Mouse (Mus musculus): ENCODE data around the gene Tpp1.

The Tpp1 gene

DNA sequence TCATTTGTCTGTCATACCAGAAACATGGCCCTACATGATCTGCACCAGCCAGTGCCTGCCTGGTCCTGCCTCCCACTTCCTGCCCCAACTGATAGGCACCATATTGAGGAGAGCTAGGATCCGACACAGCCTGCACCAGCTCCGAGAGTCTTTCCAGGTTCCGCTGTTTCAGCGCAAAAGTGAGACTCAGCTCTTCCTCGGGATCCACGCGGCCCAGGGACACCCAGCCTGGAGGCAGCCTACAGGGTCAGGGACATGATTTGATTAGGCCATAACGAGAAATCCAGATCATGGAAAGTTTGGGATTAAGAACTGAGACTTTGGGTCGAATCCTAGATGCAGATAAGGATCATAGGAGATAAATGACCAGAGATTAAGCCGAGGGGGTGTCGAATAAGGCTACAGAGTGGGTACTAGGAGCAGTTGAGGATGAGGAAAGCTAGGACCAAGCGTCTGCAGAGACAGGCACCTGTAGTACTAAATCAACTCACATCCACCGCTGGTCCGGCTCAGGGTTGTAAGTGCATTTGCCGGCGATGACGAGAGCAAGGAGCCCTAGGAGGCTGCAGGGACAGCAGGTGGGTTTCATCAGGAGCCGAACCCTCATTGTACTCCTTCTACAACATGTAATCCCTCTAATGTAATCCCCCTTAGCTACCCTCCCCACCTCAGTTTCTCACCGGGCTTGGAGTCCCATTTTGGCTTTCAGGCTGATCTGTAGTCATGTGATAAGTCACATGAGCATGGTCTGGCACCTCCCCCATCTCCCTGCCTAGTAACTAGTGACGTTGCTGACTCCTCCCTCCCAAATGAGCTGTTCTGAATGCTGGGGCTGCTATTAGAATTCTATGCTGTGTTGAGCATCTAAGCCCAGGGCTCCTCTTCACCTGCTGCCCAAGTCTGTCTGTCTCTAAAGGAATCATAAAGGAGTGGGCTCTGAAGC is at the start of gene Tpp1:
Gene Tpp1 (minus strand): TSS at position 745 of the 943 bp plus-strand sequence.
- peak; percentile 87 to 93 for DNase-seq

DNA sequence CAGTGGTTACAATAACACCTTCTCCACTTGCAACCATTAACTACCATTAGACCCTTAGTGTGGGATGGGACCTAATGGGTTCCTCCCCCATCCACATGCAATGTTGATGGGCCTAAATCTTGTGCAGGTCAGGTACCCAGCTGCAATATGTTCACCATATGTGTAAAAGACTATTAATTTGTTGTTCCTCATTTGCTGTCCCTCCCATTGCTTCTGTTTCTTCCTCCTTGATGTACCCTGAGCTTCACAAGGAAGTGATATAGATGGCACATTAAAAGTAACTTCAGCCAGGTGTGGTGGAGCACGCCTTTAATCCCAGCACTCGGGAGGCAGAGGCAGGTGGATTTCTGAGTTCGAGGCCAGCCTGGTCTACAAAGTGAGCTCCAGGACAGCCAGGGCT is 44.9 kb upstream of the Tpp1 start:
- DNase-seq = no peak

DNA sequence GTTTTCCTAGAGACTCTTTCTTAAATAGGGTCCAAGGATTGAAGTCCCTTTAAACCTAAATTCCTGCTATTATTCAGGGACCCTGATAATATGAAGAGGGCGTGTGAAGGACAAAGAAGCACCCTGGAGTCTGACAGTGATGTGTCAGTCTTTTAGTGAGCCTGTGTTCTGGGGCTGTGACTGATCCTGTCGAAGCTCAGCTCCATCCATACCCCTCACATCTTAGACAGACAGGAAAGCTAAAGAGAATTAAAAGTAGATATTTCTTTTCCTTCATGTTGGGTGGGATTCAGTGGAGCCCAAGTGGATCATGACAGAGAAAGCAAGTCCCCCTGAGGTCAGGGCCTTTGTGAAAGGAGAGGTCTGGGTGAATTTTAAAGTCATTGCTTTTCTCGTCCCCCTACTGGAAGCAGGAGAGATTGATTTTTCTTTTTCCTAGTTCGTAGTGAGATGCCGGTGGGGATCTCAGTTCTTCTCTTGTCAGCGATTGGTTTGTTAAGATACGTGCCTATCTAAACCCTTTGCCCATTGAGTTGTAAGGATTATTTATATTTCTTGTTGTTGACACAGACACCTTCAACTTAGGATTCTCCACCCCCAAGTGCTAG is 43.8 kb upstream of the Tpp1 start:
- no peak for DNase-seq

DNA sequence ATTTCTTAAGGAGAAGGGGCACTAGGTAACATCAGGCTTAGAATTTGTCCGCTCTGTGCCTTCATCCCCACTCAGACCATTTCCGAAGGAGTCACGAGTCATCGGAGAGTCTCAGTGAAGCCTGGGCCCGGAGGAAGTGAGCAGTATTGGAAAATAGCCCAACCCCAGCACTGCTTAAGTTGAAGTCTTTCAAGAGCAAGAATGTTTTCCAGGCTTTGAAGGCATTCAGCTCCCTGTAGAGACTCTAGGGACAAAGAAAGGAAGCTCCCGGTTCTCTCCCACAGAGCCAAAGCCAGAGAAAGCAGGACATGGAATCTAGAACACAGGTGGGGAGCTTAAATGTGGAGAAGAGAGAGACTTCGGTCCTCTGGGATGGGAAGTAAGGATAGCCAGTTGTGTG is 41.7 kb upstream of the Tpp1 start:
- DNase-seq = no peak

DNA sequence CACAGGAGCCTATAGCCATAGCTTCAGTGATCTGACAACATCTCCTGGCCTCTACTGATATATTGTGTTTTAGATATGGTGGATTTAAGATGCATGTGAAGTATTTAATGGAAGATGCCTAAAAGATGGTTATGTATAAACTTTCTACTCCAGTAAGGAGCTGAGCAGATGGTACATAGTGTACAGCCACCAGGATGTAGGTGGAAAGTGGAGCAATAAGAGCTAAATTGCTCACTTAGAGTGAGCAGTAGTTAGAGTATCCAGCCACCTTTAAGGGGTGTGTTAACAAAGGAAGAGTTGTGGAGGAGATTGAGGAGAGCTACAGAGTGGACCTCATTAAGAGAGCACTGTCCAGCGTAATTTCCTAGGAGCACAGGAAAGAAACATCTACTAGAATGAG is 39.1 kb upstream of the Tpp1 start:
- no peak for DNase-seq

DNA sequence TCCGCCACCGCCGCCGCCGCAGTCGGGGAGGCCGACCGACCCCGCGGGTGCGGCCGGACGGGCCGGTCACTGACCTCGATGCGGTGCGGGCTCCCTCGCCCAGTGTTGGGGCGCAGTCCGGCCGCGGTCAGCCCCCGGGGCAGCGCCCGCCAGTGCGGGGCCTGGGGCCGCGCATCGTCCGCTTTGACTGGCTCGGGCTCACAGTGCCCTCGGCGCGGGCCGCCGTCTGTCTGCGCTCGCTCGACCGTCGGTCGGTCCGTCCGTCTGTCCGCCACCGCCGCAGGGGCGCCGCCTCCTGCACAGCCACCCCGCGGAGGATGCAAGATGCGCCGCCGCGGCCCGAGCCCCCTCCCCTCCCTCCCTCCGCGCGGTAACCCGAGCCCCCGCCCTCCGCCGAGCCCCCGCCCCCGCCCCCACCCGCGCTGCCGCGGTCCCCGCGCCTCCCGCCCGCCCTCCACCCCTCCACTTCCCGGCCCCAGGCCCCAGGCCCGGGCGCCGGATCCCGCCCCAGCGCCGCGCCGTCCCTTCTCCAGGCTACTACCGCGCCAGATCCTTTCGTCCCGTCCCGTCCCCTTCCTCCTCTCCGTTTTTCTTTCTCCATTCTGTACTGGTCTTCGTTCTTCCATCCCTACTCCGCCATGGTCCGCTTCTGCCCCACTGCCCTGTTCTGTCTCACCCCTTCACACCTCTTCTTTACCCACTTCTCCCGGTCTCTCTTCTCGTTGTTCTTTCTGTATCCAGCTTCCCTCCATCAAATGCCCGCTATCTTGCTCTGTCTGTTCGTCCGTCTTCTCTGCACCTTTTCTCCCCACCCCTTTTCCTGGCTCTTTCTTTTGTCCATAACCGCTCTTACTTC is 35.5 kb upstream of the Tpp1 start, which contains the start of gene Dchs1:
Gene Dchs1 (minus strand): TSS at position 370 of the 856 bp plus-strand sequence.
- DNase-seq = peak; percentile 69 to 74

DNA sequence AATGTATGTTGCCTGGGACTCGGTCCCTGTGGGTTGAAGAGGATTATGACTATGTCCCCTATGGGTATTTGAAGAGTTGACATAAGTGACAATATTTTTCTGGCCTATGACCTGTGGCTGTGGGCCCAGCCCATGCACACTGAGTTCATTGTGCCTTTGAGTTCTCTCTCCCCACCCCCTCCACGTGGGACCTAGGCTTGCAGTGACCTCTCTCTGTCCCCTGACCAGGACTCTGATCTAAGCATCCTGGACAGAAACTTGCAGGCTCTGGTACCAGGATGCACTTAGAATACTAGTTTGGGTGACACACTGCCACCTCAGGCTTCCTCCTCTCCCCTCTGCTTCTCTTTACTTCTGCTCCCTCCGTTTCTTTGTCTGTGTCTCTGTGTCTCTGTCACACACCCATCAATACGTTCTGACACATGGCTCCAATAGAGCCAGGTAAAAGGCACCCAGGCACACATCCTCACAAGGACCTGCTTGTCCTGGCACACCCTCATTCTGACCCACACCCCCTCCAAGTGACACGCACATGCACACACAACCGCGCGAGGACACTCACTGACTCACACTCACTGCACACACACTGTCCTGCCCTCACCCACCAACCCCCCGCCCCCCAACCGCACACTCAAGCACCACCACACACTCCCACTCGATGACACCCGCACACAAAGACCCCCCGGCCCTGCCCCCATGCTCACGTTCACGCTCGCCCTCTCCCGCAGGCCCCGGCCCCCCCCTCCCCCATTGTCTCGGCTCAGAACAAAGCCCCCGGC is 34.7 kb upstream of the Tpp1 start:
- DNase-seq = peak; percentile 26 to 41

DNA sequence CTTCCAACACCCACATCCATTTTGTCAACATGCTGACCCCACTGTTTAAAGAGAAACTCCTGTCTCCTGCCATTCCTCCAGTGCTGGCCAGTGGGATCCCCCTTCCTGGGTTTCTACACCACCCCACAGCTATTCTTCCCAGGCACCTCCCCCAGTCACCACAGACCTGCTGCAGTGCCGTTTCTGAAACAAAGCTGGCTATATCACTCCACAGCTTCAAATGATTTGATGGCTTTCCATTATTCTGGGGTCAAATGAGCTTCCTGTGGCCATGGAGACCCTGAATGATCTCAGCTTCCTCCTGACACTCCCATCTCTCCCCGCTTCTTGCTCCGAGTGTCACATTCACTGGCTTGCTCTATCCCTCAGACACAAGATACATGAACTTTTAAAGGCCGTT is 32.5 kb upstream of the Tpp1 start:
- DNase-seq = peak; percentile 31 to 61

DNA sequence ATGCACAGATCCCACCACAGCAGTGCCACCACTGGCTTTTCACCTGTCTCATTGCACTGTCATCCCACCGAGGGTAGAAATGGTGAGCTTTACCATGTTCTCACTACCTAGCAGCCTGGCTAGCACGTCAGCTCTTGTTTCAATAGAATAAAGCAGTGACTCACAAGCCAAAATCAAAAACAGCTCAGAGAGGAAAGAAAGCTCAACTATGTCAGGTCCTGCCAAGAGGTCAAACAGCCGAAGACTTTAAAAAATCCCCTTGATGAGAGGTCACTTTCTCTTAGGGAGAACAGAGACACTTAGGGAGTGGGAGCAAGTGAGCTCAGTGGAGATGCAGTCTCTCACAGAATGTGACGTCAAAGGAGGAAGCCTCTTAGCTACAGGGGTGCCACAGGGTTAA is 31.8 kb upstream of the Tpp1 start:
- DNase-seq = no peak

DNA sequence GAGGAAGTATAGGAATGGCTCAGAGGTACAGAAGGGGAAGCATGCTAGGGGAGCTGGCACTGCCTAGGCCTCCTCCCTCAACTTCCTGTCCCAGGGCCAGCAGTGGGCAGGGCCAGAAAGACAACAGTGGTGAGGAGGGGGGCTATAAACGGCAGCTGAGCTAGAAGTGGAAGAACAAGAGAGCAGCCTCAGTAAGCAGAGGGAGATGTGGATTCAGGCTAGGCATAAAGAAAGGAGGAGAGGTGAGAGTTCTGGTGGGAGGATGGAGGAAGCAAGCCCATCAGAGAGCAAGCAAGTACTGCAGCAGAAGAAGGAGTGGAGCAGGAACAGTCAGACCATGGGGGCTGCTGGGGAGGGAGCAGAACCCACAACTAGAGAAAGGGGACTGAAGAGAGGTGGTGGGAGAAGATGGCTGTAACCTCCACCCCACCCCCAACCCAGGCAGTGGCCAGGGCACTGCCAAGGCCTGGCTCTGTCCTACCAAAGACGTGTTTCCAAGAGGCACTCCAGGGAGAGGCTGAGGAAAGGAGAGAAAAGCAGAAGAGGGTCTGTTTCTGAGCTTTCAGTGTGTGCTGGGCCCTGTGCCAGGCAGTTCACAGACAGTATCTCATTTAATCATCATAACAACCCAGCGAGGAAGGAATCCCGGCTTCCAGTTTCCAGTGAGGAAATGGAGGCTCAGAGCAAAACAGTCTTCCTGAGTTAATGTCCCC is 26.7 kb upstream of the Tpp1 start:
- peak; percentile 68 to 77 for DNase-seq

DNA sequence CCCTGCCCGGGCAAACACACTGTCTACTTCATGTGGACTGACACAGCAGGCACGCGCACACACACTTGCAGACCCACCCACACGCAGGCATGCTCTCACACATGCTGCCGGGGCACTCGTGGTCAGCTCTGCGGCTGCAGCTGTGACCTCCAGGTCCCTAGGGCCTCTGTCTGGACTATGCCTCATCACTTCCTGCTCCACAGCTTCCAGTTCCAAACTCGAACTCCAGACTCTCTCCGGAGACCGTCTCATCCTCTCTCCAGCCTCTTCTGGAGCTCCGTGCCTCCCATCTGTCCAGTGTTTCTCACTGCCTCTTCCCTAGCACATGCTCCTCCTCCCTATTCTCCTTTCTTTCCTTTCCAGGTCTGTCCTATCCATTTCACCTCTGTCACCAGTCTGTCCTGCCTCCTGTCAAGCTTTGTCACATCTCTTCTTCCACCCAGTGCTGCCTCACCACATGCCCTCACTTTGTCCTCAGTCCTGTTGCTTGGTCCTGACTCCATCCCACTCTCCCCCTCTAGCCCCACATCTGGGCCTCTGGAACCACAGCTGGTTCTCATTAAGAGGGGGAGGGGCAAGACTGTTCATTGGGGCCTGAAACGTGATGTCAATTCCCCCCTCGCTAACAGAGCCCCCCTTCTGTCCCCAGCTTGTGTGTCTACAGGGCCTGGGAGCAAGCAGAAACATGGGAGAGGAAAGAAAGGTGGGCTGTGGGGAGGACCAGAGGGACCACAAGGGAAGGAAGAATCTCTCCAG is 25.9 kb upstream of the Tpp1 start:
- DNase-seq = peak; percentile 74 to 82

DNA sequence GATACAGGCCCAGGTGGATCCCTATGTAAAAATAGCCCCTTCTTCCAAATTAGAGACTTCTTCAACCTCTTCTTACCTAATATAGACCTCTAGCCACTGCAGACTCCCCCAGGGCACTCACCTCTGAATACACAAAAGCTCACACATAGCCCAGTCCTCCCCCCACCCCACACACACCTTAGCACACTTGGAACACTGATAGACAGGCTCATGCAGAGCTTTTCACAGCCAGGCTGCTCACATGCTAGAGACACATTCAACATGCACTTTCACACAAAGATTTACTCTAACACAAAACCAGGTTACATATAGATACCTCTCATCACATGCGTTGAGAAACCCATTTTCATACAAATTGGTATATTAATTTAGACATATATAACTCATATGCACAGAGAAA is 25.3 kb upstream of the Tpp1 start:
- no peak for DNase-seq

DNA sequence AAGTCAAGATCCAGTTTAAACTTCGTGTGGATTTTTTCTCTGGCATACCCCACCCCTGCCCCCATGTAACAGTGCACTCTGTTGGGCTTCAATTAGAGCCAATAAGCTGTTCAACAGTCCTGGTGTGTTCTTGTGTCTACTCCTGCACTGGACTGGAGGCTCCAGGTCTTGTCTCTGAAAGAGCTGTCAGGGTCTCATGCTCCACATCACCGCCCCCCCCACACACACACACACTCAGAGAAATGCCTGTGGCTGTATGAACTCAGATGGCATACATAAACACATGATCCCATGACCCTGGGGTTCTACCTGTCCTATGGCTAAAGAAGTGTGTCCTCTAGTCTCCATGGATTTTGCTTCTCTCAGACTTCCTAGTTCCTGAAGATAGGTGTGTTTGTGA is 24.0 kb upstream of the Tpp1 start:
- no peak for DNase-seq

DNA sequence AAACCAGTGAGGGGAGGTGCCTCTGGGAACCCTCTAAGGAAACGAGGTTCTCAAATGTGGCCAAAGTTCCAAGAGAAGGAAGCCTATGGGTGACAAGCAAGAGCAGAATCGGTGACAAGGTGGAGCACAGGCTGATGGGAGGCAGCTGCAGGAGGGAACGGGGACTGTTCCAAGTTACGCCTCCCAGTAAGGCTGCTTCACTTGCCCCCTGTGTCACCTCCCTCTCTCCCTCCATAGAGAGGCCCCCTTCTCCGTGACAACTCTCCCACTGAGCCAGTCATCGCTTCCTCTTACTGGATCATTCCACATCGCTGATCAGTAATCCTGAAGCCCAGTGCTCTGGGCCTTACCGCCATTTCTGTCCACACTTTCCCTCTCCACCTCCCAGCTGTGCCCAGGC is 22.6 kb upstream of the Tpp1 start:
- DNase-seq = peak; percentile 77 to 82

DNA sequence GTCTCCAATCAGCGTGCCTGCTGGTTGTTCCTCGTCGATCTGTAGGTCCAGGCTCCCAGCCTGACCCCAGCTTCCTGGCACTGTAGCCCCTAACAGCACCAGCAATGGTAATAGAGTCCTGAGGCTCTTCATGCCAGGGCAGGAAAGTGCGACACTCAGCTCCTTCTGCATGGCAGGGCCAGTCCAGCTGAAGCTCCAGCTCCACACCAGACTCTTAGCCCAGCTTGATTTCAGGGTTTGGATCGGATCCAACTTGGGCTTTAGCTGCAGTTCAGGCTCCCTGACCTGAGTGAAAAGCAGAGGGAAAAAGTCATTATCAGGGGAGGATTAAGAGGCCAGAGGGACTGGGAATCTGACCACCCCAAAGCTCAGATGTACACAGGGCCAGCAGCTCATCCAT is 21.0 kb upstream of the Tpp1 start:
- no peak for DNase-seq

DNA sequence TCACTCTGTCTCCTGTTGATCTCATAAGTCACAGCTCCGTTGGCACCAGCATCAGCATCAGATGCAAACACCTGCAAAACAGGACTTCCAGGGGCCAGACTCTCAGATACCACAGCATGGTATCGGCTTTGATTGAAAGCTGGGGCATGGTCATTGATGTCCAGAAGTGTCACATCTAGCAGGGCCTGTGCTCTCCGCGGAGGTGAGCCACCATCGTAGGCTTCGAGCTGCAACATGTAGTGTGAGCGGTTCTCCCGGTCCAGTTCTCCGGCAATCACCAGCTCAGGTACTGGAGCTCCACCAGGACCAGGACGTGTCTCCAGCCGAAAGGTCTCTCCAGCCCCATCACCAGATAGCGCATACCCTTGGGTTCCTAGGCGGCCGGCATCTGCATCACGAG is 20.3 kb upstream of the Tpp1 start:
- no peak for DNase-seq

DNA sequence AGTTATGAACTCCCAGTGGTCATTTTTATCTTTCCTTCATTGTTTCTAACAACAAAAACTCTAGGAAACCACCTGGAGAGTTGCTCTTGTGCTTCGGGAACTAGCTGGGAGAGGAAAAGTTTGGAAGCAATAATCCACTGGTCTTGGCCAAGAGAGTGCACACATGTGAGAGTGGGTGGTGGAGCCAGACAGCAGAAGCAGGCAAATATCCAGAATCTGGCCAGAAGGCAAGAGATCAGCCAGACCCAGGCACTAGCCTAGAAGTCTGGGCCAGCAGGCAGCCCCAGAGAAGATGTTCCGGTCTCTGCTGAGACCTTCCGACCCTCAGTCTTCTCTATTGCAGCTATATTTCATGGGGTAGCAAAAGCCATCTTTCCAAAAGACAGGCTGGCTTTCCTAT is 17.9 kb upstream of the Tpp1 start:
- no peak for DNase-seq

DNA sequence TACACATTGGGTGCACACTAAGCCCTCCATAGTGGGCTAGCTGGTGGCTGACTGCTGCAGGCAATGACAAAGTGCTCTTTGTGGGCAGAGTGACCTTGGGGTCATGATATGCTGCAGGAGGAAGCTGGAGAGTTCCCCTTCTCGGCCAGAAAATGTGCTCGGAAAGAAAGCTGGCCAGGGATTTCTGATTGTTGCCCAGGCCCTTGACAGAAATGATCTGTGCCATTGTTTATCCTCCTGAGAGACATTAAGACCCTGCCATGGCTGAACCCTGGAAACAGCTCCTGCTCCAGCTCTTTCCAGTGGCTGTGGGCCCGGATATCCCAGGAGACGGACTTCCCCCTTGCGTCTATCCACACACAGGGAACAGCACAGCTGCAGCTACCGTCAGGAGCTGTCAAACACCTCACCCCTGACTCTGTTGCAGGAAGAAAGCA is 15.7 kb upstream of the Tpp1 start:
- DNase-seq = peak in 1 of 2 experiments; percentile 58

DNA sequence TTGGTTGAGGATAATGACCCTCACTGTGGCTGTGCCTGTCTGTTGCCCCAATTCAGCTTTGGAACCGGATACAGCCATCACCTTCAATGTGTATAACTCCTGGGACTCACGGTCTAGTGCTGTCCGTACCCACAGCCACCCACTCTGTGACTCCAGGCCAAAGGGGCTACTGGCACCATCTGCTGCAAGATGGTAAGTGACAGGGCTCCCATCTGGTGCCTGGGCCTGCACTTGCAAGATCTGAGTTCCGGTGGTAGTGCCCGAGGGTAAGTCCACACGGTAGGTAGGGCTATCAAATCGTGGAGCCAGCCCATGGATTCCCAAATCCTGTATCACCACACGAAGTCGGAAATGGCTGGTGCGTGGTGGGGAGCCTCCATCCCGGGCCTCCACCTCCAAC is 12.3 kb upstream of the Tpp1 start:
- DNase-seq = no peak

DNA sequence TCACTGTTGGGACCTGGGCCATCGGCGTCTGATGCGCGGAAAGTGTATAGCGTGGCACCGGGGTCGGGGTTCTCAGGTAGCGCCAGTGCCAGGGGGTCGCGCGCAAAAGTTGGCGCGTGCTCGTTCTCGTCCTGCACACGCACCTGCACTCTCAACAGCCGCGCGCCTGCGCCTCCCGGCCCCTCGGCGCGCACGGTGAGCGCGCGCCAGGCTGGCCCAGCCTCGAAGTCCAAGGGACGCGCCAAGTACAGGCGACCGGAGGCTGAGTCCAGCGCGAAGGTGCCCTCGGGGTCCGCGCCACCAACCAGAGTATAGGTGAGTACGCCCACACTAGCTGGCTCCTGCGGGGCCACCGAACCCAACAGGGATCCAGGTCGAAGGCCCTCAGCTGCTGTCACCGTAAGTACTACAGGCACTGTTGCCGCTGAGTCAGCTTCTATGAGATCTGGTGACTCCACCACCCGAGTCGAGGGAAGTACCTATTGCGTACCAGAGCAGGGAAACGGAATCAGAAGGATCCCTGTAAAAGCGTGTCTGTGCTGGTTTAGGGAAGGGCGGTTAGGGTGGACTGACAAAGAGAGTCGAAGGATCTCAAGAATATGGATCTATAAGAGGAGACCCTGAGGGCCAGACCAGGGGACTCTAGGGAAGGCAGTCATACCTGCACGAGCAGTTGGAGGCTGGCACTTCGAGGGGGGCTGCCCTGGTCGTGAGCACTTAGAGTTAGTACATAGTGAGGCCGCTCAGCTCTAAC is 10.7 kb upstream of the Tpp1 start:
- no peak for DNase-seq
